Mouse (Mus musculus) heart, postnatal 4 days (tissue): ENCODE results near the gene Invs. TPM values are rescaled to one million over a fixed set of nuclear protein-coding genes. Genes with fewer than 3 reads are reported as not detected.

Experiments used
- DNase-seq: peaks from one replicate; pipeline ENCODE4 v3.0.0; 2021
- total RNA-seq, 2 experiments: library from RNA; stranded (reverse); gene quantifications; 2 replicates each; pipeline ENCODE4 v1.2.3; 2021

Gene Invs
- total RNA-seq, 2 experiments from 2014 or later, result 3.0 to 3.5 TPM

DNA sequence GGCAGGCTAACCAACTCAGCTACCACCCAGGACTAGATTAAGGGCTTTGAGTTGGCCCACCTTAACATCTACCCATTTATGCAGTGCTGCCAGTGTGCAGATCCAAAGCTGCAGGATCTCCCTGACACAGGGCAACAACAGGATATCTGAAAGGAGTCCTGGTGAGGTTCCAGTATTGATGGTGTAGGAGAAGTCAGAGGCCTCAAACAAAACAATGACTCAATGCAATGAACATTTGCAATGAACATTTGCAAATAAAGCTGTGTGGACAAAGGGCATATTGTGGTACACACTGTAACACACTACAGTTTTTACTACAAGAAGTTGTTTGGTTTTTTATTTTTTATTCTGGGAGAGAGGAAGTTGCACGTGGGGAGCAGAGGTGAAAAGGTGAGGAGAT, 181.5 kb downstream of the Invs start:
- no peak for DNase-seq

DNA sequence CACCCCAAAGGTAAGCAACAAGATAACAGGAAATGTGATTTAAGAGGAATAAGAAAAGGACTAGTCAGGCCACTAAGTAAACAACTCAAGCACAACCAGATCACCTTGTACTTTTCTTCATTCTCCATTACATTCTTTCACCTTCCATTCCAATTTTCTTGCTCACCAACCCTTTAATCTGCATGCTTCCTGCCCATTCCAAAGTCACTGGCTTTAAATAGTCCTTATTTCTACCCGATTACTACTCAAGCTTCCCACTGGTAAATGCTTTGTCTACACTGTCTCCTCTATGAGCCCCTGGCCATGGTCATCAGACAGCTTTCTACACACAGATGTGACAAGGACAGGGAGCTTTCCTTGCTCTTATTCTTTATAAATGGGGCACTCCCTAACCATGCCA, 191.4 kb downstream of the Invs start:
- DNase-seq, result no peak

DNA sequence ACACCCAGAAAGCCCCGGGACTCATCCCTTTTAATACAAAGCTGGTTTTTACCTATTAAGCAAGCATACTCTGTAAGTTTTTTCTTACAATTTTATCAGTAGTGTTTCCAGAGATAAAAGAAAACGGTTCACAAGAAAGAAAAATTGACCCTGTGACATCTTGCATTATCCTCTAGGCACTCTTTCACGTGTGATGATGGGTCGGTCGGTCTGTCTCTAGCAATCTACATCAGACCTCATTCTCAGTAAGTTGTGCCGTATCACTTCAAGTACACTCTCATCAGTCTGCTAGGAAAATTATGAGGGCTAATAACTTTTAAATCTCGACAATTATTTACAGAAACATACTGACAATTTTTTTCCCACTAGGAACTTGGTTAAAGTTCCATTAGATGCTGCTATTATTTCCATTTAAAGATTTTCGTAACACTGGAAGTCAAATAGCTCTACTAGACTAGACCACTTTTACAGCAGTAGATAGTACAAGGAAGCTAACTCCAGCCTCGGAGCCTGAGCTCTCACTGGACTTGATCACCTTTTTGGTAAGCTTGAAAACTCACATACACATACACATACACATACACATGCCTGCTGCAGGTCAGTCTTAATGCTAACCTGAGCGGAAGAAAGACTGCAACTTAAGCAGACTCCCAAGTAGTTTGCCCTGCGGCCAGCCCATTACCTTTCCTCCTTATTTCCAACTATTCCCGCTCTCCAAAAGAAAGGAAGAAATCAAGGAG, 192.7 kb downstream of the Invs start:
- no peak for DNase-seq

DNA sequence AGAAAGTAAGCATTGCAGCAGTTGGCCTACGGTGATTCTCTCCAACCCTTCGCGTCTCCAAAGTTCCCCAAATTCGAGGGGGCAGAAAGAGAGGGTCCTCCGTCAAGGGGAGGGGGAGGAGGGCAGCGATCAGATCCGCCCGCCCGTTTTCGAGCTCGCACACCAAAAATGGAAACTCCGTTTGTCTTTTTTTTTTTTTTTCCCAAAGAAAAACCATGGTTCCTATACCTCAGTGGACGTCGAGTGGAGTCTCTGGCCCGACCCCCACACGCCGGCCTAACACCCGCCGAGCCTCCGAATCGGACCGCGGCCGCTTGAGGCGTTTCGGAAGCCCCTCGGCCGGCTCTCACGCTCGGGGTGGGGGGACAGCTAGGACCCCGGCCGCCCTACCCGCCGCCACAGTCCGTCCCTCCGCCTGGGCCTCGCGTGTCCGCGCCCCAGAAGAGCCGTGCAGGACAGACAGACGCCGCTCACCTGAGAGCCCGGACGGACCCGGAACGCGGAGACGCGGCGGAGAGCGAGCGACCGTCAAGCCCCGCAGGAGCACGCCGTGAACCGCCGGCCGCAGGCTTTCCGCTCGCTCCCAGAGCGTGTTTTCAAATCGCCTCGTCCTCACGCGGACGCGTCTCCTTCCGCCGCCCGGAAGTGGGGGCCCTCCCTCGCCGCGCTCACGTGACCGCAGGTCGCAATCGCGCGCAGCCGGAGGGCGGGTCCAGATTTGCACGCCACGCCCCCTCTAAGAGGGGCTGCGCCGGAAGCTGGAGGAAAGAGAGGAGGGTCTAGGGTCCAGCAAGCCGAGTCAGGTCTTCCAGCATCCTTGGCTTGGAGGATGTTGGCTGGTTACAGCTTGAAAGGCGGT, 193.5 kb downstream of the Invs start, which contains the start of gene Tex10:
Gene Tex10 (minus strand): TSS at position 668 of the 859 bp plus-strand sequence.
- DNase-seq, result peak; percentile 94

DNA sequence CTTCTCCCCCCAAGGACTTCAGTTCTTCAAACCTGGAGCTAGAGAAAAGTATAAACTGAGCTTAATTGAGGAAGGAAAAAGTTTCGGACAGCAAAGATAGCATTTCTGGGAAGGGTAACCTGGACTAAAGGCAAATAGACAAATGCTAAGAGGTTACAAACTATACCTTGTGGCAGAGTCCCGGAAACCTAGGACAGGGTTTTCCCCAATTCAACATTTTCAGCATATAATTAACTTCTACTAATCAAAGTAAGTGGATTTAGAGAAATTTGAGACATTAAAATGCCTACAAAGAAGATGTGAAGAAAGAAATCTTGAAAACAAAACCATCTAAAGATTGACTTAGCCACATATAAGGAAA, 194.1 kb downstream of the Invs start:
- no peak for DNase-seq

DNA sequence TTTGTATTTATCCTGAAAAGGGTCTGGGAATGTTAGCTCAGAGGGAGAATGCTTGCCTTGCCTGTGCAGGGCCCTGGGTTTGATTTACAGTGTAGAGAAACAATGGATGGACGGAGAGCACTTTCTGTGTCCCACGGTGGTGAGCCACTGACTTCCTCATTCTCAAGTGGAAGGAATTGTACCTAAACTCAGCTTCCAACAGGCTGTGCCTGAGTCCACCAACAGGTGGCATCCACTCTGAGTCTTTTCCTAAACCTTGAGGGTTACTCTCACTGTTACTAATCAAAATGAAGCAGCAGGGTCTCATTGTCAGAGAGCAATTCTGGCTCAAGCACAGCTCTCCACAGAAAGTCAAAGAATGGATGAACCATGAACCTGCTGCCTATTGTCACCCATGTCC, 201.7 kb downstream of the Invs start:
- peak; percentile 45 for DNase-seq

Other genes starting within 250 kb of the Invs start
- gene Nr4a3, start 234.6 kb upstream of the Invs start, total RNA-seq, result 1 to 10 TPM; 9.0 TPM
- gene Stx17, start 154.8 kb upstream of the Invs start, total RNA-seq, result 10 to 100 TPM; 22.2 to 24.2 TPM
- gene Erp44, start 202 bp upstream of the Invs start, total RNA-seq, result 10 to 100 TPM; 28.1 to 30.3 TPM
- 10 to 100 TPM; 15.6 to 16.5 TPM for gene Tex10, start 193.7 kb downstream of the Invs start, total RNA-seq